Mouse (Mus musculus): Measurements from ENCODE around the gene Dhrs4. TPM values are rescaled to one million over a fixed set of nuclear protein-coding genes. Genes with fewer than 3 reads are reported as not detected.

Gene Dhrs4
- polyA plus RNA-seq, 1 experiment from 2014 or later = 21.5 TPM

DNA sequence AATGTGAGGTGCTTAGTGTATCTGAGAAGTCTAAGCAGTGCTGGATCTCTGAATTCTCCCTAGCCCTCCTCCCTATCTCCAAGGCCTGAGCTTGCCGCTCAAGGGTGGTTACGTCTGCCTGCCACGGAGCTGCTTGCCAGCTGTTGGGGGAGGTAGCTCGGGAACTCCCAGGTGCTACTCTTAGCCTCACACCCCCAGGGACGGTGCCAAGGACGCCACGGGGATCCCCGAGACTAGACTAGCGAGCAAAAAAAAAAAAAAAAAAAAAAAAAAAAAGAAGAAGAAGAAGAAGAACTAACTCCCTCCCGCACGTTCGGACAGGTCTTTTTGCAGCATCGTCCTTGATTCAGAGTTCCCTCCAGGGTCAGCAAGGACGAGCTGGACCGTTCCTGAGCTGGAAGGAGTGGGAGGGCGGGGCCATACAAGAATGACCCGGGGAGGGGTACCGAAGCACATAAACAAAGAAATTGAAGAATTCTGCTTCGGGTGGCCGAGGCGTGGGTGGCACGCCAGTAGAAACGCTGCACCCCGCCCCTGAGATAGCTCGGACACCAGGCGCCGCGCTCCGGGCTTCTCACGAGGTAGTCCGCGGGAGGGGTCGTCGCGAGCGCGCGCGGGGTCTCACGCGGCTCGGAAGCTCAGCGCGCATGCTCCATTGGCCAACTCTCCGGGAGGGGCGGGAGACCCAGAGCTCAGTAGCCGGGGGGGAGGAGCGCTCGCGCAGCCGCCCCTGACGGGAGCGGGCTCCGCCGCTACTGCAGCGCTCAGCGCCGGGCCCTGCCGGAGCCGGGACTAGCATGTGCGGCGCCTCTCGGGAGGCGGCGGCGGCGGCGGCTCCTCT is 12.0 kb downstream of the Dhrs4 start, which contains the start of gene Carmil3:
TSS of gene Carmil3 (plus strand) at position 291 of the 841 bp plus-strand sequence.
- ATAC-seq (ENCODE audit: low FRiP score) = peak; percentile 93
- H3K36me3 ChIP-seq = peaks cover 24% of the 10 kb centered on the region
- peak within 1 kb of the TSS; percentile 95 for H3K27ac ChIP-seq (replicated peaks)
- H3K4me2 ChIP-seq = peak within 1 kb of the TSS; percentile 77
- peak within 1 kb of the TSS; percentile 90 for H3K9ac ChIP-seq (replicated peaks)
- H3K4me3 ChIP-seq (replicated peaks) = peak within 1 kb of the TSS; percentile 84
- under 1% methylated on average over 67 of the region's 68 CpGs for WGBS
- no peaks in the 10 kb centered on the region for H3K9me3 ChIP-seq (replicated peaks)
- H3K27me3 ChIP-seq (replicated peaks) = no peaks in the 10 kb centered on the region
- H3K4me1 ChIP-seq = peaks cover 19% of the 10 kb centered on the region

- peaks cover 27% of the 10 kb centered on the region for H3K36me3 ChIP-seq
- H3K4me2 ChIP-seq = peak overlapping the region; percentile 77
- H3K27ac ChIP-seq (replicated peaks) = peak overlapping the region; percentile 95
- H3K27me3 ChIP-seq (replicated peaks) = no peaks in the 10 kb centered on the region
- H3K9me3 ChIP-seq (replicated peaks) = no peaks in the 10 kb centered on the region
- H3K9ac ChIP-seq (replicated peaks) = peak overlapping the region; percentile 90
- peak; percentile 76 for ATAC-seq (ENCODE audit: low FRiP score)
- peaks cover 19% of the 10 kb centered on the region for H3K4me1 ChIP-seq
- H3K4me3 ChIP-seq (replicated peaks) = peak overlapping the region; percentile 84
- WGBS = under 1% methylated on average over 29 of the region's 30 CpGs
These were observed 12.8 kb downstream of the Dhrs4 start for GRCm38 (mm10) chr14:55491291-55491833.

DNA sequence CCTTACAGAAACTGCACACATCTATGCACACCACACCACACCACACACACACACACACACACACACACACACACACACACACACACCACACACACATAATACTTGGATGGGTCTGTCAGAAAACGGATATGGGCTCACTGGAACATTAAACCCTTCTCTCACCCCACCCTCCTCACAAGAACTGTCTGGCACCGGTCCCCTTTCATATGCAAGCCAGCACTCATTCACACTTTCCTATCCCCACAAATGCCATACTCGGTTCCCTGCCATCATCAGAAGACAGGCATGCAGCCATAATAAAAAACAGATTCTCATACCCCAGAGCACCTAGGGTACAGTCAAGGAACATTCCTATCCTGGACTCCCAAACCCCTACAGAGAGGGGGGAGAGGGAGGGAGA is 13.5 kb downstream of the Dhrs4 start:
- Histone ChIP-seq H3K27me3 (replicated peaks) (no peaks in the 10 kb centered on the region), H3K27ac (replicated peaks) (no peak overlapping the region), H3K4me2 (peak overlapping the region; percentile 77), H3K36me3 (peaks cover 32% of the 10 kb centered on the region), H3K4me3 (replicated peaks) (peak overlapping the region; percentile 84), H3K4me1 (peaks cover 19% of the 10 kb centered on the region), H3K9me3 (replicated peaks) (no peaks in the 10 kb centered on the region), H3K9ac (replicated peaks) (peak overlapping the region; percentile 90)
- ATAC-seq (ENCODE audit: low FRiP score) = no peak
- WGBS = 34% methylated on average over 3 of the region's 3 CpGs

- Histone ChIP-seq H3K36me3 (peaks cover 60% of the 10 kb centered on the region), H3K9ac (replicated peaks) (no peak overlapping the region), H3K4me1 (peaks cover 16% of the 10 kb centered on the region), H3K27me3 (replicated peaks) (no peaks in the 10 kb centered on the region), H3K27ac (replicated peaks) (no peak overlapping the region), H3K9me3 (replicated peaks) (no peaks in the 10 kb centered on the region), H3K4me3 (replicated peaks) (no peak overlapping the region), H3K4me2 (no peak overlapping the region)
- no peak for ATAC-seq (ENCODE audit: low FRiP score)
- WGBS = 67% methylated on average over 20 of the region's 20 CpGs
These were observed 17.1 kb downstream of the Dhrs4 start for GRCm38 (mm10) chr14:55495509-55496240.

DNA sequence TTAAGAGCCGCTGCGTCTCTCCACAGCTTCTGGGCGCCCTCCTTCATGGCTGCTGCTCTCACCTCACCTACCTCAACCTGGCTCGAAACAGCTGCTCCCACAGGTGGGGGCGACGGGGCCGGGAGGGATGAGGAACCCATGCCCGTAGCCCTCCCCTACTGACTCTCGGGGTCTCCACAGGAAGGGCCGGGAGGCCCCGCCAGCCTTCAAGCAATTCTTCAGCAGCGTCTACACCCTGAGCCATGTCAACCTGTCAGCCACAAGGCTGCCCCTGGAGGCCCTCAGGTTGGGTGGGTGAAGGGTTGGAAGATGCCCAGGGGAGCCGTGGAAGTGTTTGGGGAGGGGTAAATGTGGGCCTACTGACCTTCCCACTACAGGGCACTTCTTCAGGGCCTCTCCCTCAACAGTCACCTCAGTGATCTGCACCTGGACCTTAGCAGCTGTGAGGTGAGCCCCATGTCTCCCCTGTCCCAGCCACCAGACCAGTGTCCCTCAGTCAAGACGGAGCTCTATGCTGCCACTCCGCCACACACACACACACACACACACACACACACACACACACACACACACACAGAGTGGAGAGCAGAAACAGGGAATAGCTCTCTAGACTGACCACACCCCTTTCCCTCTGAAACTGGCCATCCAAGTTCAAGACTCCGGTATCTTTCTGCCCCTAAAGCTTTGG is 18.3 kb downstream of the Dhrs4 start:
- 75% methylated on average over 16 of the region's 16 CpGs for WGBS
- no peak overlapping the region for H3K27ac ChIP-seq (replicated peaks)
- peaks cover 12% of the 10 kb centered on the region; the same call in 1 of the 2 replicates for H3K4me1 ChIP-seq
- peaks cover 72% of the 10 kb centered on the region for H3K36me3 ChIP-seq
- ATAC-seq (ENCODE audit: low FRiP score) = 0 out of 2 replicates have a peak, but pooled peaks have one; percentile 5
- H3K4me2 ChIP-seq = no peak overlapping the region
- H3K9me3 ChIP-seq (replicated peaks) = no peaks in the 10 kb centered on the region
- H3K9ac ChIP-seq (replicated peaks) = no peak overlapping the region
- H3K27me3 ChIP-seq (replicated peaks) = no peaks in the 10 kb centered on the region
- H3K4me3 ChIP-seq (replicated peaks) = no peak overlapping the region

DNA sequence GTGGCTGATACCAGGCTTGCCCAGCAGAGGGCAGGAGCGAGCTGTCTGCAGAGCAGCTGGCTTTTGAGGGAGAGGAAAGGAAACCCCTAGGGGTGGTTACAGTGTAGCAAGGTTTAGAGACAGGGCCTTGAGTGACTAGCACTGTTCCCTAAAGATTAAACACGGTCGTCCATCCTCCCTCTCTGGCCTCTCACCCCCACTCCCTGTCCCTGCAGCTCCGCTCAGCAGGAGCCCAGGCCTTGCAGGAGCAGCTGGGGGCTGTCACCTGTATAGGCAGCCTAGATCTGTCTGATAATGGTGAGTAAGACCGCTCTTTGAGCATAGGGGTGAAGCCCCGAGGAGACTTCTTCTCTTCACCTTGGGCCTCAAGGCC is 18.9 kb downstream of the Dhrs4 start:
- whole genome bisulfite sequencing = 42% methylated on average over 6 of the region's 6 CpGs
- Histone ChIP-seq H3K9ac (replicated peaks) (no peak overlapping the region), H3K36me3 (peaks cover 78% of the 10 kb centered on the region)

GRCm38 (mm10) chr14:55505612-55506011 is 27.1 kb downstream of the Dhrs4 start:
- H3K9me3 ChIP-seq (replicated peaks) = no peaks in the 10 kb centered on the region
- peaks cover 40% of the 10 kb centered on the region for H3K36me3 ChIP-seq
- no peak overlapping the region for H3K27ac ChIP-seq (replicated peaks)
- no peak overlapping the region for H3K9ac ChIP-seq (replicated peaks)
- ATAC-seq (ENCODE audit: low FRiP score) = no peak
- H3K4me3 ChIP-seq (replicated peaks) = no peak overlapping the region
- WGBS = 86% methylated on average over 9 of the region's 9 CpGs
- H3K4me1 ChIP-seq = peaks cover 8% of the 10 kb centered on the region; the same call in 1 of the 2 replicates
- H3K4me2 ChIP-seq = no peak overlapping the region
- no peaks in the 10 kb centered on the region for H3K27me3 ChIP-seq (replicated peaks)

More for the DNA sequence above, 18.9 kb downstream of the Dhrs4 start:
- H3K4me3 ChIP-seq (replicated peaks) = no peak overlapping the region
- ATAC-seq (ENCODE audit: low FRiP score) = peak; percentile 43; the same call in 1 of the 2 replicates
- H3K27me3 ChIP-seq (replicated peaks) = no peaks in the 10 kb centered on the region
- H3K27ac ChIP-seq (replicated peaks) = no peak overlapping the region
- peaks cover 8% of the 10 kb centered on the region; the same call in 1 of the 2 replicates for H3K4me1 ChIP-seq
- no peaks in the 10 kb centered on the region for H3K9me3 ChIP-seq (replicated peaks)
- H3K4me2 ChIP-seq = no peak overlapping the region

DNA sequence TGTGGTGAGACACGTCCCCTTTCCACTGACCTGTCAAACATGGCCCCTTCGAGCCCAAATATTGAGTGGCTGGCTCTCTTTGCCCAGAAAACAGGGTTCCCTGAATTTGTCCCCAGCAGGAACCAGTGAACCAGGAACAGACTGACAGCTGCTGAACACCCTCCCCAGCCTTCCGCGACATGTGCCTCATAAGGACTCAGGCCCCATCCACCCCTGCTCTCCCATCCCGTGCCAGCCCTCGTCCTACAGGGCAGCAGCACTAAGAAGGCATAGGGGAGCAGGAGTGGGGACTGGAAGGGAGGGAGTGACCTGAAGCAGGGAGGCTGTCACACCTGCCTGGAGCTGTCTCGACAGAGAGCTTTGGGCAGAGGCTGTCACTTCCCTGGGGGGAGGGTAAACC is 29.2 kb downstream of the Dhrs4 start:
- Histone ChIP-seq H3K27me3 (replicated peaks) (no peaks in the 10 kb centered on the region), H3K4me2 (no peak overlapping the region), H3K27ac (replicated peaks) (no peak overlapping the region), H3K9ac (replicated peaks) (no peak overlapping the region), H3K36me3 (peaks cover 22% of the 10 kb centered on the region), H3K4me3 (replicated peaks) (no peak overlapping the region), H3K4me1 (peaks cover 19% of the 10 kb centered on the region; the same call in 1 of the 2 replicates), H3K9me3 (replicated peaks) (no peaks in the 10 kb centered on the region)
- 57% methylated on average over 7 of the region's 7 CpGs for WGBS
- no peak for ATAC-seq (ENCODE audit: low FRiP score)

- Histone ChIP-seq H3K27me3 (replicated peaks) (no peaks in the 10 kb centered on the region), H3K36me3 (peaks cover 13% of the 10 kb centered on the region; the same call in 1 of the 2 replicates), H3K27ac (replicated peaks) (no peak overlapping the region), H3K9ac (replicated peaks) (no peak overlapping the region), H3K9me3 (replicated peaks) (no peaks in the 10 kb centered on the region), H3K4me3 (replicated peaks) (no peak overlapping the region), H3K4me1 (peaks cover 19% of the 10 kb centered on the region; the same call in 1 of the 2 replicates), H3K4me2 (no peak overlapping the region)
- no peak for ATAC-seq (ENCODE audit: low FRiP score)
- WGBS = 74% methylated on average over 10 of the region's 10 CpGs
These were observed 31.0 kb downstream of the Dhrs4 start for GRCm38 (mm10) chr14:55509540-55509939.

GRCm38 (mm10) chr14:55510125-55510731 is 31.7 kb downstream of the Dhrs4 start, which contains the start of gene Cpne6:
Gene Cpne6 (plus strand): TSS chr14:55510445.
- ATAC-seq (ENCODE audit: low FRiP score) = peak; percentile 50
- Histone ChIP-seq H3K4me1 (peaks cover 19% of the 10 kb centered on the region; the same call in 1 of the 2 replicates), H3K27ac (replicated peaks) (no peak within 1 kb of the TSS), H3K4me3 (replicated peaks) (peak within 1 kb of the TSS; percentile 2; the same call in 1 of the 2 replicates), H3K36me3 (peaks cover 12% of the 10 kb centered on the region; the same call in 1 of the 2 replicates), H3K4me2 (peak within 1 kb of the TSS; percentile 19), H3K9me3 (replicated peaks) (no peaks in the 10 kb centered on the region), H3K9ac (replicated peaks) (no peak within 1 kb of the TSS), H3K27me3 (replicated peaks) (no peaks in the 10 kb centered on the region)
- 59% methylated on average over 21 of the region's 22 CpGs for WGBS
